Mouse (Mus musculus): ENCODE data around the gene Rbm6. TPM values are rescaled to one million over a fixed set of nuclear protein-coding genes. Genes with fewer than 3 reads are reported as not detected.

The Rbm6 gene
- polyA plus RNA-seq, 1 experiment = 19.0 TPM

Other genes starting within 250 kb of the Rbm6 start
- 470 and 526 TPM in 2 replicates for gene Gnai2, start 237.9 kb downstream of the Rbm6 start, polyA plus RNA-seq (2012; rRNA removed)
- 1.5 and 1.7 TPM in 2 replicates for gene Slc38a3, start 203.7 kb downstream of the Rbm6 start, polyA plus RNA-seq (2012; rRNA removed)
- gene Gnat1, start 193.5 kb downstream of the Rbm6 start, polyA plus RNA-seq (2012; rRNA removed) = 0.35 and 0.55 TPM in 2 replicates
- gene Sema3f, start 162.8 kb downstream of the Rbm6 start, polyA plus RNA-seq (2012; rRNA removed) = 14.1 and 20.1 TPM in 2 replicates
- 37.9 and 62.1 TPM in 2 replicates for gene Rbm5, start 102.2 kb downstream of the Rbm6 start, polyA plus RNA-seq (2012; rRNA removed)
- 67.5 and 92.5 TPM in 2 replicates for gene Mon1a, start 14.9 kb upstream of the Rbm6 start, polyA plus RNA-seq (2012; rRNA removed)
- gene Mst1r, start 33.6 kb upstream of the Rbm6 start, polyA plus RNA-seq (2012; rRNA removed) = 77.1 and 101 TPM in 2 replicates
- gene Actl11, start 55.2 kb upstream of the Rbm6 start, polyA plus RNA-seq (2012; rRNA removed) = not detected in 2 replicates
- 0.02 TPM in 1 of 2 replicates, not detected in the other for gene Camkv, start 62.4 kb upstream of the Rbm6 start, polyA plus RNA-seq (2012; rRNA removed)
- 3.7 and 5.1 TPM in 2 replicates for gene Traip, start 76.9 kb upstream of the Rbm6 start, polyA plus RNA-seq (2012; rRNA removed)
- gene Uba7, start 102.3 kb upstream of the Rbm6 start, polyA plus RNA-seq (2012; rRNA removed) = 114 and 158 TPM in 2 replicates
- 0.14 TPM in 1 of 2 replicates, not detected in the other for gene Gm20661, start 109.8 kb upstream of the Rbm6 start, polyA plus RNA-seq (2012; rRNA removed)
- gene Inka1, start 112.6 kb upstream of the Rbm6 start, polyA plus RNA-seq (2012; rRNA removed) = 3.0 and 3.4 TPM in 2 replicates
- 1.0 and 1.7 TPM in 2 replicates for gene Cdhr4, start 119.3 kb upstream of the Rbm6 start, polyA plus RNA-seq (2012; rRNA removed)
- gene Gm20662, start 123.1 kb upstream of the Rbm6 start, polyA plus RNA-seq (2012; rRNA removed) = 0.86 and 1.3 TPM in 2 replicates
- 57.1 and 90.1 TPM in 2 replicates for gene Ip6k1, start 129.3 kb upstream of the Rbm6 start, polyA plus RNA-seq (2012; rRNA removed)
- gene Gmppb, start 176.0 kb upstream of the Rbm6 start, polyA plus RNA-seq (2012; rRNA removed) = 75.3 and 77.6 TPM in 2 replicates
- 10.7 and 12.7 TPM in 2 replicates for gene Amigo3, start 179.9 kb upstream of the Rbm6 start, polyA plus RNA-seq (2012; rRNA removed)
- 0.26 and 0.56 TPM in 2 replicates for gene Mst1, start 207.2 kb upstream of the Rbm6 start, polyA plus RNA-seq (2012; rRNA removed)
- 47.7 and 86.0 TPM in 2 replicates for gene Rnf123, start 210.1 kb upstream of the Rbm6 start, polyA plus RNA-seq (2012; rRNA removed)
- 173 and 195 TPM in 2 replicates for gene Apeh, start 221.4 kb upstream of the Rbm6 start, polyA plus RNA-seq (2012; rRNA removed)